Mouse (Mus musculus): ENCODE results near the gene Capza2. TPM values are rescaled to one million over a fixed set of nuclear protein-coding genes. Genes with fewer than 3 reads are reported as not detected.

Gene Capza2
- polyA plus RNA-seq, 1 experiment: 100 TPM

DNA sequence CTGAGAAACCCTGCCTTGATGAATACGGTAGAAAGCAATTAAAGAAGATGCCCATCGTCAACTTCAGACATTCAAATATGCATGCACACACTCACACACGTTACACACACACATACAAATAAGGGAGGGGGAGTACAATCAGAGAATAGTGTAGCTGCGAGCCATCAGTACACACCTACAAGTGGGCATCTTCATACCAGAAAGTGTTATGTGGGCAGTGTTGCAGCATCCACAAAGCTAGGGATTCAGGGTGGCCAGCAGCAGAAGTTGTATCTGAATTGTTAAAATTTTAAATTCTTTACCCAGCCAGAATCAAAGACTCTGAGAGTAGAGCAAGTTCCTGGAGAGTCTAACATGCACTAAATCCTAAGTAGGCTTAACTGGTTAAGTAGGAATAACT is 15.2 kb upstream of the Capza2 start:
- no peak for TF ChIP-seq CTCF (IDR thresholded peaks at IDR 0.05; ENCODE audit: borderline replicate concordance, extremely low read depth, insufficient read depth, insufficient read length)
- no peak for DNase-seq (ENCODE audit: low read depth)

DNA sequence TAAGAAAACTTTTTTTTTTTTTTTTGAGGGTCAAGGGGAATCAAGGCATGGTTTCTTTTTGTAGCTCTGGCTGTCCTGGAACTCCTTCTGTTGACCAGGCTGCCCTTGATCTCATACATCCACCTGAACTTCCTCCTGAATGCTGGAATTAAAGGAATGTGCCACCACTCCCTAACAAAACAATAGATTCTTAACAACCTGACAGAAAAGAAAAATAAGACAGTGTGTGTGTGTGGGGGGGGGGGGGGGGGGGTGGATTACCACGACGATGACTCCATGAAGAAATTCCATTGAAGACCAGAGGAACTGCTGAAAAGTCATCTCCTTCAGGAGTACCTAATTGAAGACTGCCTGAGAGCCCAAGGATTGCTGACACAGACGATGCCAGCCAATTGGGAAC is 14.6 kb upstream of the Capza2 start:
- TF ChIP-seq POLR2A (IDR thresholded peaks at IDR 0.05; ENCODE audit: borderline replicate concordance, extremely low read depth, insufficient read depth, insufficient read length, poor library complexity, severe bottlenecking): no peak
- TF ChIP-seq CTCF (IDR thresholded peaks at IDR 0.05; ENCODE audit: borderline replicate concordance, extremely low read depth, insufficient read depth, insufficient read length): no peak
- DNase-seq (ENCODE audit: low read depth): no peak

DNA sequence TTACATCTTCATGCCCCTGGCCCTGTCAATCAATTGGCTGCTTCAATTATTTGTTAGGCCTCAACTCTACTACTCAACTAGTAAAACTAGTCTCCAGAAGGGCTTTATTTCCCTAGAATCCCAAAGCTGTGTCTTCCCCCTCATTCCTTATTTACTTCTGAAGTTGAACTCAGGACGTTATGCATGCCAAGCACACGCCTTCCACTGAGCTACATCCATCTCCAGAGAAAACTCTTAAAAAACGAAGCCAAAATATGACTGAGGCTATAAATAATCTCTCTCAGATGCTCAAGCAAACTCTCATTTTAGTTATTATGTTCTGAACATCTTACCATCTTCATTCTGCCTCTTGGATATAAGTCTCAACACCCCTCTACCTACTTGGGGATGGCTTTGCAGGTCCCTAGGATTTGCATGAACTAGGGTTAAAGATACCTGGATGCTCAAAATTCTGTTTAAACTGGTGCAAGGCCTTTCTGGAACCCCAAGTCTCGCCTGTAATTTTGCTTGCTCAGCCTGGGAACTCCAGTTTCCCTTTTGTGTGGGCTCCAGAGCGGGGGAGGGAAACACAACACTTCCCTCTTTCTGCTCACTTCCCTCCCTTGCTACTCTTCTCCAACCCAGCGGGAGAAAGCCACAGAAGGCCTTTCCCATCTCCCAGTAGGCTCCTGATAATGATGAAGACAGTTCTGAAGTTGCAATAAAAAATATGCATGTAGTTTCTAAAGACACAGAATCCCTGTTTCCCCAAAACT is 7.2 kb upstream of the Capza2 start:
- TF ChIP-seq POLR2A (IDR thresholded peaks at IDR 0.05; ENCODE audit: borderline replicate concordance, extremely low read depth, insufficient read depth, insufficient read length, poor library complexity, severe bottlenecking) (no peak), CTCF (IDR thresholded peaks at IDR 0.05; ENCODE audit: borderline replicate concordance, extremely low read depth, insufficient read depth, insufficient read length) (no peak)
- DNase-seq (ENCODE audit: low read depth): peak; percentile 18

DNA sequence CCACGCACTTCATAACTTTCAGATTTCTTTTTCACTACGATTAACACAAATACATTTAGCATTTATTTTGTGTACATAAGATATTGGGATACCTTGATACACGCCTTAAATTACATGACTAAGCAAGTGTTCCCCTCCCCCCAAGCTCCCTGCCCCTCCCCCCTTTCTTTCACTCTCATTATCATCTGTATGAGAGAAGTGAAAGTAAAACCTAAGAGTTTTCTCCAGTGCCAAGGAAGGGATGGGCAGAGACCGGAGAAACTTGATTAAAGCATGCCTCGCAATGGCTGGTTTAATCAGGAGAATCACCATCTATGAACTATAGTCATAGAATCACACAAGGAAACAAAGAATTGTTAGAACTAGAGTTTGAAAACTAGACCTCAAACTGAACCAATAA is 6.3 kb upstream of the Capza2 start:
- TF ChIP-seq POLR2A (IDR thresholded peaks at IDR 0.05; ENCODE audit: borderline replicate concordance, extremely low read depth, insufficient read depth, insufficient read length, poor library complexity, severe bottlenecking) (no peak), CTCF (IDR thresholded peaks at IDR 0.05; ENCODE audit: borderline replicate concordance, extremely low read depth, insufficient read depth, insufficient read length) (no peak)
- DNase-seq (ENCODE audit: low read depth): peak; percentile 12

DNA sequence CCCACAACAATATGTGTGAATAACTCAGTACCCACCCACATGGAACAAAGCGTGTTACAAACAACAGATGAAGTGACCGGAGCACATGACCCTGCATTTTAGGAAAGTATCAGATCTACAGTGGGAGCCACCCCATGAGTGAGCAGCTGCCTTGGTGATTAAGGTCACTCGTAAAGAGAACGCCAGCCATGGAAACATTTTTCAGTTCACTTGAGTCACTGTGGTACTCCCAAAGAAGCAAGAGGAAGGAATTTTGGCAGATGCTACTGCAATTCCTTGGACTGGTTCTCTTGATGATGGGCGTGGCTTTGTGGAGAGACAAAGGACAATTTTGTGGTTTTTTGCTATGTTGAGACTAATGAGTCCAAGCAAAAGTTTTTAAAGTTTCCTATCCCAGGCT is 4.4 kb upstream of the Capza2 start:
- no peak for TF ChIP-seq CTCF (IDR thresholded peaks at IDR 0.05; ENCODE audit: borderline replicate concordance, extremely low read depth, insufficient read depth, insufficient read length)
- TF ChIP-seq POLR2A (IDR thresholded peaks at IDR 0.05; ENCODE audit: borderline replicate concordance, extremely low read depth, insufficient read depth, insufficient read length, poor library complexity, severe bottlenecking): no peak
- peak; percentile 15 for DNase-seq (ENCODE audit: low read depth)

DNA sequence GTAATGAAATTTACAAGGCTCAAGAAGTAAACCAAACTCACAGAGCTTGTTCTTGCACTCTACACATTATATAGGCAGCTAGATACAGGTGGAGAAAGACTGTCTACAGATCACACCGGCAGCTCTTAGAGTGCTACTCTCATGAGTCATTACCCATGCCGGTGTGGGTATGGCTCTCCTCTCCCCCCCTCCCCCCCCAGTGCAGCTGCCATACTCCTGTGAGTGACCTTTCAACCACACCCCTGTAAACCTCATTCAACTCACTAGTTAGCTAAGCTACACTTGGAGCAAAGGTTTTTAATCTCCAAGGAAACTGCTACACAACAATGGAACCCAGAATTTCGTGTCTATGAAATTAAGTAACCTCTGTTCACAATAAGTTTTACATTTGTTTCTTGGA is 2.2 kb upstream of the Capza2 start:
- no peak for DNase-seq (ENCODE audit: low read depth)
- no peak for TF ChIP-seq CTCF (IDR thresholded peaks at IDR 0.05; ENCODE audit: borderline replicate concordance, extremely low read depth, insufficient read depth, insufficient read length)
- TF ChIP-seq POLR2A (IDR thresholded peaks at IDR 0.05; ENCODE audit: borderline replicate concordance, extremely low read depth, insufficient read depth, insufficient read length, poor library complexity, severe bottlenecking): no peak

DNA sequence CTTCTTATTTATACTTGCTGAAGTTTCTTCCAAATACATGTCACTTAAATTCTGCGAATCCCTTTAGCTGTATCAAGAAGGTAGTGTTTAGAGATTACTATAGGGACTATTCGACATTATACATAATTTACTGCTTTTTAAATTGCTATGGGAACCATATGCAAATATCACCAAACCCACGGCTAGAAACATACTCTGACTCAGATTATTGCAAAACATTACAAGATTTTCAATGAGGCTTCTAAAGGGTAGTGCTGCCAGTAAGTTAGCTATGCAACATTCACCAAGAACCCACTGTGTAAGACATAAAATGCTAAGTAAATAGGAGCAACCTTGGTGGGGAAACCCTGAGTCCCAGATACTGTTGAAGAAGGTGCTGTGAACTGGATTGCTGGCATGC is 1.0 kb upstream of the Capza2 start:
- no peak for DNase-seq (ENCODE audit: low read depth)
- TF ChIP-seq CTCF (IDR thresholded peaks at IDR 0.05; ENCODE audit: borderline replicate concordance, extremely low read depth, insufficient read depth, insufficient read length) (no peak), POLR2A (IDR thresholded peaks at IDR 0.05; ENCODE audit: borderline replicate concordance, extremely low read depth, insufficient read depth, insufficient read length, poor library complexity, severe bottlenecking) (no peak)

DNA sequence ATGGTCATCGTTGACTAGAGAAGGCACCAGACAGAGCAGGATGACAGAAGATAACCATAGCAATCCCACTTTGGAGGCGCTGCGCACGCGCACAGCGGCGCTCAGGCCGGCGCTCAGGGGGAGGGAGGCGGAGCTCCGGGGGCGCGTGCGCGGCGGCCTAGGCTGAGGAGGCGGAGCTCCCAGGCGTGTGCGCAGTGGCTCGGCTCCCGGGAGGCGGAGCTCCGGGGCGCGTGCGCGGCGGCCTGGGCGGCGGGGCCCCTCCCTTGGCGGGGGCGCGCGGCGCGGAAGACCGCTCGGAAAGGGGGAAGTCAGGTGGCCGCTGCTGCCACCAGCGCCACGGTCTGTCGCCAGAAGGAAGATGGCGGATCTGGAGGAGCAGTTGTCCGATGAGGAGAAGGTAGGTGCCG is 733 bp downstream of the Capza2 start:
- DNase-seq (ENCODE audit: low read depth): peak; percentile 98
- TF ChIP-seq POLR2A (IDR thresholded peaks at IDR 0.05; ENCODE audit: borderline replicate concordance, extremely low read depth, insufficient read depth, insufficient read length, poor library complexity, severe bottlenecking) (peak; percentile 89), CTCF (IDR thresholded peaks at IDR 0.05; ENCODE audit: borderline replicate concordance, extremely low read depth, insufficient read depth, insufficient read length) (no peak)

DNA sequence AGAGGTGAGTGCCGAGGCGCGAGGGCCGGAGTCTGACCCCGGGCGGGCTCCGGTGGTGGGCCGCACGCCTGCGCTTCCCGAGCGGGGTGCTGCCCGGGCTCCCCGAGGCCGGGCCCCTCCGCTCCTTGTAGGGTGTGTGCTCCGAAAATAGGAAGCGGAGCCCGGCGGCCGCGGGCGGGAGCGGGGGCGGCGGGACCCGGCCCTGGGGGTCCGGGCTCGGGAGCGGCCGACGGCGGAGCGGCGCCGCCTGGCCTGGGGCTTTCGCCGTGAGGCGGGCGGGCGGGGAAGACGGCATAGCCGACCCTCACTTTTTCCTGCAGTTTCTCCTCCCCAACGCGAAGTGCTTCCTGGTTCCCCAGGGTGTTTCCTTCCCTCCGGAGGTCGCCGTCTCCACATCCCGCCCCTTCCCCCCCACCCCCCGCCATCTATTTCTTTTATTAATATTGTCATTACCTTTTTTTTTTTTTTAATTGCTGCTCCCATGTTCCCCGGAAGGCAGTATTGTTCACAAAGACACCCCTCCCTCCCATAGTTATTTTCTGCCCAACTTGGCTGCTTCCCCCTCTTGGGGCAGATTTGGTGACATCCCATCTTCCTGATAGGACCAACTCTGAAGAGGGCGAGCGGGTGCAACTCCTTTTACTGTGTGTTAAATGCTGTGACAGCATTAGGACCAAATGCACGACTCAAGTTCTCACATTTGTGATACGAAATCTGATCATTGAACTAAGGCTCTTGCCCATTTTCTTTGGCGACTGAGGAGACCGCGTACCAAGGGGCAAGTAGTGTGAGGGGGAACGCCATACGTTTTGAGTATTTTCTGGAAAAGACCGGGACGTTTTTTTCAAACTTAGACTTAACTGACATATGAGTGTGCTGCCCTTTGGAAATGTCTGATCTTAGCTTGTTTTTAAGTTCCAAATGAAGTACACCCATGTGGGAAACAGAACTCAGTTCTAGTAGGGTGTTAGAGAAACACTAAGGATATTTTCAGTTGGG is 1.5 kb downstream of the Capza2 start:
- DNase-seq (ENCODE audit: low read depth): peak; percentile 70
- TF ChIP-seq POLR2A (IDR thresholded peaks at IDR 0.05; ENCODE audit: borderline replicate concordance, extremely low read depth, insufficient read depth, insufficient read length, poor library complexity, severe bottlenecking): no peak

DNA sequence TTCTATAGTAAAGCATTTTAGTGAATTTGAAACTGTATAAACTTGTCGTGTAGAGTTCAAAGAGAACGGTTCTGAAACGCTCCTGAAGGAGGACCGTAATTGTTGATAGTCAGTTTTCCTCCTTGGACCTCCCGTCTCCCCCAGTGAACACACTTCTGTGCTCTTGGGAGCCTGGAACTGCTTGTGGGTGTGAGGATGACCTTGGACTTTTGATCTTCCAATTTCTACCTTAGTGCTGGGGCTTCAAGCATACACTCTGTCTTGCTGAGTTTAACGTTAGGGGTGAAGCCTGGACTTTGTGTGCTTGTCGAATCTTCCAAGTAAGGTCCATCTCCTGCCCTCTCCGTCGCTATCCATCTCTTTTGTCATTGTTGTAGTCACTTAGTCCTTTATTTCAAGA is 4.0 kb downstream of the Capza2 start:
- DNase-seq (ENCODE audit: low read depth): no peak
- TF ChIP-seq CTCF (IDR thresholded peaks at IDR 0.05; ENCODE audit: borderline replicate concordance, extremely low read depth, insufficient read depth, insufficient read length) (no peak), POLR2A (IDR thresholded peaks at IDR 0.05; ENCODE audit: borderline replicate concordance, extremely low read depth, insufficient read depth, insufficient read length, poor library complexity, severe bottlenecking) (no peak)

DNA sequence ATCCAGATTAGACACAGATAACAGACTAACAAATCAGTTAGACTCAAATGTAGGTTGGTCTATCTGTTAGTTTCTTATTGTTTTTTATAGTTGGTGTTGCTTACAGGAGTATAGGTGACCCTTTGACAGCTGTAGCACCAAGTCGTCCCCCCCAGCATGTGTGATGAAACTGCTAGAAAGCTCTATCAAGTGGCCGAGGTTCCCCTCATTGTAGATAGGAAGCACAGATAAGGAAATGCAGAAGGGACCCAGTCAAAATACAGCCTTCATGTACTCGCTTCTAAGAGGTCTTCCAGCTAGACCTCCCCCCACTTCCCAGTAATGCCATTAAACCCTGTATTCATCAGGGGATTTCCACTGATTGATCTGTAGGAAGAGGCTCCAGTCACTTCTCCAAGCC is 6.7 kb downstream of the Capza2 start:
- DNase-seq (ENCODE audit: low read depth): no peak
- TF ChIP-seq POLR2A (IDR thresholded peaks at IDR 0.05; ENCODE audit: borderline replicate concordance, extremely low read depth, insufficient read depth, insufficient read length, poor library complexity, severe bottlenecking) (no peak), CTCF (IDR thresholded peaks at IDR 0.05; ENCODE audit: borderline replicate concordance, extremely low read depth, insufficient read depth, insufficient read length) (no peak)

DNA sequence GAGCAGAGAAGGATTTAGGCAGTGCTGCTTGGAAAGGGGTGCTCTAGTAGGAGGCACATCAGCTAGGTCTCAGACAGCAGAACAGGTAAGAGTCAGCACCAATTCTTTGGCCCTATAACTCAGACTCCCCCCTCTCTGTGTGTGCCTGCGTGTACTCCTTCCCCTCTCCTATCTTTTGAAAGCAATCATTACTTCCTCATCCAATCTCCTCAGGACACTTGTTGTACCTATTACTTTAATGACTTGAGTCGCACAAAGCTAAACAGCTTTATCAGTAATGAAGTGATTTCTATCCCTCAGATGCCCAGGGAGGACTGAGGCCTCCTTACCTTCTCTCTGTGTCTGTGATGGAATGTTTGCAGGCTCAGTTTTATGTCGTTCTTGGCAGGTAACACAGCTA is 10.1 kb downstream of the Capza2 start:
- DNase-seq (ENCODE audit: low read depth): no peak
- TF ChIP-seq CTCF (IDR thresholded peaks at IDR 0.05; ENCODE audit: borderline replicate concordance, extremely low read depth, insufficient read depth, insufficient read length) (no peak), POLR2A (IDR thresholded peaks at IDR 0.05; ENCODE audit: borderline replicate concordance, extremely low read depth, insufficient read depth, insufficient read length, poor library complexity, severe bottlenecking) (no peak)

Measured in brain, embryonic 14.5 days (tissue).